Mouse (Mus musculus): Measurements from ENCODE around the gene Dnah6. TPM values are rescaled to one million over a fixed set of nuclear protein-coding genes. Genes with fewer than 3 reads are reported as not detected.

Dnah6 gene
- polyA plus RNA-seq, 1 experiment from 2014 or later, result 0.09 TPM

DNA sequence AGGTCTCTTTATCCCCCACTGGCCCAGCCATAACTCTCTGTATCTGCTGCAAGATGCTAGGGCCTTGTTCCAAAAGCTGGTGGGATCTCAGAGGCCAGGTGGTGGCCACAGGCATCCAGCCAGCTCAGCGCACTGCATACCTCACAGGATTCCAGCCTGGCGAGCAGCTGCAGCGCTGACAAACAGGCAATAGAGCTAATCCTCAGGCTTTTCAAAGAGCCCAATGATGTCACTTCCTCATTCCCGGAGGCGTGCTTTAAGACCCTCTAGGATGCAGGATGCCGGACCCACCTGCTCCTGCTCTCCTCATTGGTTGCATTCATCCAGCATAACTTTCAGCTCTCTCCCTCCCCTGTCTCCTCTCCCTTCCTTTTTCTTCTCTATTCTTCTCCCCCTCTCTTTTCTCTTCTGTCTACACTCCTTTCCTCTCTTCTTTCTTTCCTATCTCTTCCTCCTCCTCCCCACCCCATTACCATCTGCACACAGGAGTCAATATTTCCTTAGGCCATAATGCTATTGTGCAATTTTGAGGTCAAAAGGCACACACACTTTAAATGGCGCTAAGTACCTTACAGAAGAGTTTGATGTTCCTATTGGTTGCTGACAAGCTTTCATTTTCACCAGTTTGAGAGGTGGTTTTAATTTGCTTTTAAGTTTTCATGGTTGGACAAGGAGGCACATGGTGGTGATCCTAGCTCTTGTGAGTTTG, 232.3 kb downstream of the Dnah6 start:
- H3K4me3 ChIP-seq (replicated peaks), result no peak overlapping the region
- ATAC-seq (ENCODE audit: low FRiP score), result no peak
- no peak overlapping the region for H3K4me2 ChIP-seq
- 67% methylated on average over 7 of the region's 7 CpGs for WGBS
- H3K36me3 ChIP-seq, result no peaks in the 10 kb centered on the region
- no peak overlapping the region for H3K9ac ChIP-seq (replicated peaks)
- no peaks in the 10 kb centered on the region for H3K4me1 ChIP-seq
- no peaks in the 10 kb centered on the region for H3K27me3 ChIP-seq (replicated peaks)
- no peak overlapping the region for H3K27ac ChIP-seq (replicated peaks)
- H3K9me3 ChIP-seq (replicated peaks), result no peaks in the 10 kb centered on the region

GRCm38 (mm10) chr6:72982506-72982905, 238.9 kb downstream of the Dnah6 start:
- no peak overlapping the region for H3K27ac ChIP-seq (replicated peaks)
- no peak overlapping the region for H3K4me3 ChIP-seq (replicated peaks)
- no peaks in the 10 kb centered on the region for H3K9me3 ChIP-seq (replicated peaks)
- no peak overlapping the region for H3K4me2 ChIP-seq
- no peak overlapping the region for H3K9ac ChIP-seq (replicated peaks)
- 0 out of 2 replicates have a peak, but pooled peaks cover 3% of the 10 kb centered on the region for H3K4me1 ChIP-seq
- no peaks in the 10 kb centered on the region for H3K36me3 ChIP-seq
- ATAC-seq (ENCODE audit: low FRiP score), result no peak
- no peaks in the 10 kb centered on the region for H3K27me3 ChIP-seq (replicated peaks)
- WGBS, result 76% methylated on average over 4 of the region's 4 CpGs

GRCm38 (mm10) chr6:72981851-72982250, 239.6 kb downstream of the Dnah6 start:
- H3K27ac ChIP-seq (replicated peaks), result no peak overlapping the region
- ATAC-seq (ENCODE audit: low FRiP score), result no peak
- H3K4me3 ChIP-seq (replicated peaks), result no peak overlapping the region
- WGBS, result 66% methylated on average over 6 of the region's 6 CpGs
- 0 out of 2 replicates have a peak, but pooled peaks cover 3% of the 10 kb centered on the region for H3K4me1 ChIP-seq
- no peak overlapping the region for H3K4me2 ChIP-seq
- H3K9me3 ChIP-seq (replicated peaks), result no peaks in the 10 kb centered on the region
- H3K27me3 ChIP-seq (replicated peaks), result no peaks in the 10 kb centered on the region
- no peaks in the 10 kb centered on the region for H3K36me3 ChIP-seq
- no peak overlapping the region for H3K9ac ChIP-seq (replicated peaks)

- H3K36me3 ChIP-seq, result no peaks in the 10 kb centered on the region
- H3K9me3 ChIP-seq (replicated peaks), result no peaks in the 10 kb centered on the region
- ATAC-seq (ENCODE audit: low FRiP score), result no peak
- no peak overlapping the region for H3K27ac ChIP-seq (replicated peaks)
- no peak overlapping the region for H3K4me2 ChIP-seq
- no peaks in the 10 kb centered on the region for H3K27me3 ChIP-seq (replicated peaks)
- H3K4me3 ChIP-seq (replicated peaks), result no peak overlapping the region
- 0 out of 2 replicates have a peak, but pooled peaks cover 3% of the 10 kb centered on the region for H3K4me1 ChIP-seq
- 45% methylated on average over 9 of the region's 9 CpGs for WGBS
- H3K9ac ChIP-seq (replicated peaks), result no peak overlapping the region
Measured at GRCm38 (mm10) chr6:72981124-72981651, 240.3 kb downstream of the Dnah6 start.

GRCm38 (mm10) chr6:72976866-72977265, 244.6 kb downstream of the Dnah6 start:
- WGBS, result 87% methylated on average over 2 of the region's 2 CpGs
- Histone ChIP-seq H3K36me3 (no peaks in the 10 kb centered on the region), H3K27ac (replicated peaks) (no peak overlapping the region)

DNA sequence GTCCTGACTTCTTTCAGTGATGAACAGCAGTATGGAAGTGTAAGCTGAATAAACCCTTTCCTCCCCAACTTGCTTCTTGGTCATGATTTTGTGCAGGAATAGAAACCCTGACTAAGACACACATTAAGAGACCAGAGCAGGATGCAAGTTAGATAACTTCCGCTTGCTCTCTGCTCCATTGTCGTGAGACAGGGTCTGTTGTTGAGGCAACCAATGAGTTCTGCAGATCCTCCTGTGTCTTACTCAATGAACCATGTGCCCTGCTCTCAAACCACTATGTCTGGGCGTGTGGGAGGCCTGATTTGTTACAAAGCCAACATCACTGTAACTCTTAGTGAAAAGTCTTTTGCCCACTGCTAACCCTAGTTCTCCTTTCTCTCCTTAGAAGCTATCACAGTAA, 250.4 kb downstream of the Dnah6 start:
- H3K9ac ChIP-seq (replicated peaks), result no peak overlapping the region
- H3K36me3 ChIP-seq, result no peaks in the 10 kb centered on the region
- H3K4me1 ChIP-seq, result no peaks in the 10 kb centered on the region
- H3K9me3 ChIP-seq (replicated peaks), result no peaks in the 10 kb centered on the region
- H3K4me3 ChIP-seq (replicated peaks), result no peak overlapping the region
- 81% methylated on average over 3 of the region's 3 CpGs for WGBS
- no peaks in the 10 kb centered on the region for H3K27me3 ChIP-seq (replicated peaks)
- no peak overlapping the region for H3K27ac ChIP-seq (replicated peaks)
- ATAC-seq (ENCODE audit: low FRiP score), result no peak
- H3K4me2 ChIP-seq, result no peak overlapping the region

More at GRCm38 (mm10) chr6:72976866-72977265, 244.6 kb downstream of the Dnah6 start:
- no peak for ATAC-seq (ENCODE audit: low FRiP score)
- H3K9ac ChIP-seq (replicated peaks), result no peak overlapping the region
- H3K27me3 ChIP-seq (replicated peaks), result no peaks in the 10 kb centered on the region
- 0 out of 2 replicates have a peak, but pooled peaks cover 2% of the 10 kb centered on the region for H3K4me1 ChIP-seq
- H3K9me3 ChIP-seq (replicated peaks), result no peaks in the 10 kb centered on the region
- H3K4me3 ChIP-seq (replicated peaks), result no peak overlapping the region
- H3K4me2 ChIP-seq, result no peak overlapping the region

- Histone ChIP-seq H3K4me3 (replicated peaks) (no peak overlapping the region), H3K4me2 (no peak overlapping the region), H3K36me3 (no peaks in the 10 kb centered on the region), H3K9me3 (replicated peaks) (no peaks in the 10 kb centered on the region), H3K27ac (replicated peaks) (no peak overlapping the region), H3K9ac (replicated peaks) (no peak overlapping the region), H3K27me3 (replicated peaks) (no peaks in the 10 kb centered on the region), H3K4me1 (no peaks in the 10 kb centered on the region)
- no peak for ATAC-seq (ENCODE audit: low FRiP score)
- WGBS, result 54% methylated on average over 3 of the region's 3 CpGs
Measured at GRCm38 (mm10) chr6:72969787-72970186, 251.7 kb downstream of the Dnah6 start.

Other genes starting within 250 kb of the Dnah6 start
- 132 and 142 TPM in 2 replicates for gene Suclg1, start 26.7 kb upstream of the Dnah6 start, polyA plus RNA-seq (2015; fragmentation: Nextera tagmentation; extraction: Ambion mirVana)
- gene 4931417E11Rik, start 248.0 kb upstream of the Dnah6 start, polyA plus RNA-seq (2015; fragmentation: Nextera tagmentation; extraction: Ambion mirVana), result not detected in 2 replicates